Mouse (Mus musculus) lung, embryonic 15.5 days (tissue): ENCODE data around the gene Dzip1. TPM values are rescaled to one million over a fixed set of nuclear protein-coding genes. Genes with fewer than 3 reads are reported as not detected.
A peak's percentile ranks its signal among the peaks of the same experiment; 100 is the strongest.

Experiments
- ATAC-seq: fragments of 200-750 bp; cut with Nextera tagmentation; 2 replicates; pipeline ENCODE4 v1.8.0; 2017; ENCODE audit warnings: moderate number of reproducible peaks, borderline replicate concordance; ENCODE audit not compliant: low FRiP score, low TSS enrichment; ENCODE audit errors: extremely low read depth
- H3K27ac ChIP-seq: fragments of 300-500 bp; sonication (generic); 2 replicates; pipeline ENCODE4 v1.5.1; 2015; ENCODE audit warnings: moderate library complexity, mild to moderate bottlenecking, inconsistent platforms
- H3K27me3 ChIP-seq: fragments of 300-500 bp; sonication (generic); 2 replicates; pipeline ENCODE4 v1.6.1; 2015; ENCODE audit warnings: inconsistent platforms
- H3K36me3 ChIP-seq: fragments of 300-500 bp; sonication (generic); 2 replicates; pipeline ENCODE4 v1.6.1; 2015; ENCODE audit warnings: inconsistent platforms
- H3K4me1 ChIP-seq: fragments of 300-500 bp; sonication (generic); 2 replicates; pipeline ENCODE4 v1.6.1; 2015; ENCODE audit warnings: inconsistent platforms
- H3K4me2 ChIP-seq: fragments of 300-500 bp; sonication (generic); 2 replicates; pipeline ENCODE4 v1.6.1; 2015; ENCODE audit warnings: inconsistent platforms, mild to moderate bottlenecking, moderate library complexity
- H3K4me3 ChIP-seq: fragments of 300-500 bp; sonication (generic); 2 replicates; pipeline ENCODE4 v1.5.1; 2015; ENCODE audit warnings: mild to moderate bottlenecking, inconsistent platforms
- H3K9ac ChIP-seq: fragments of 300-500 bp; sonication (generic); 2 replicates; pipeline ENCODE4 v1.6.1; 2015; ENCODE audit warnings: inconsistent platforms
- H3K9me3 ChIP-seq: fragments of 300-500 bp; sonication (generic); 2 replicates; pipeline ENCODE4 v1.6.1; 2016; ENCODE audit warnings: inconsistent platforms
- WGBS: fragments of 180-500 bp; shearing (Covaris S2); methylation state at CpG from one replicate; pipeline ENCODE4 v1.1.7; 2015; 5-methylcytosine and 5-hydroxymethylcytosine counted together
- polyA plus RNA-seq: library from polyadenylated mRNA; unstranded; fragments of >200 nt; fragmentation: Nextera tagmentation; extraction: Ambion mirVana; gene quantifications from 2 replicates; pipeline ENCODE4 v1.2.1, GENCODE M21; 2015

Dzip1 gene
- polyA plus RNA-seq, 1 experiment from 2014 or later, result 18.2 TPM

DNA sequence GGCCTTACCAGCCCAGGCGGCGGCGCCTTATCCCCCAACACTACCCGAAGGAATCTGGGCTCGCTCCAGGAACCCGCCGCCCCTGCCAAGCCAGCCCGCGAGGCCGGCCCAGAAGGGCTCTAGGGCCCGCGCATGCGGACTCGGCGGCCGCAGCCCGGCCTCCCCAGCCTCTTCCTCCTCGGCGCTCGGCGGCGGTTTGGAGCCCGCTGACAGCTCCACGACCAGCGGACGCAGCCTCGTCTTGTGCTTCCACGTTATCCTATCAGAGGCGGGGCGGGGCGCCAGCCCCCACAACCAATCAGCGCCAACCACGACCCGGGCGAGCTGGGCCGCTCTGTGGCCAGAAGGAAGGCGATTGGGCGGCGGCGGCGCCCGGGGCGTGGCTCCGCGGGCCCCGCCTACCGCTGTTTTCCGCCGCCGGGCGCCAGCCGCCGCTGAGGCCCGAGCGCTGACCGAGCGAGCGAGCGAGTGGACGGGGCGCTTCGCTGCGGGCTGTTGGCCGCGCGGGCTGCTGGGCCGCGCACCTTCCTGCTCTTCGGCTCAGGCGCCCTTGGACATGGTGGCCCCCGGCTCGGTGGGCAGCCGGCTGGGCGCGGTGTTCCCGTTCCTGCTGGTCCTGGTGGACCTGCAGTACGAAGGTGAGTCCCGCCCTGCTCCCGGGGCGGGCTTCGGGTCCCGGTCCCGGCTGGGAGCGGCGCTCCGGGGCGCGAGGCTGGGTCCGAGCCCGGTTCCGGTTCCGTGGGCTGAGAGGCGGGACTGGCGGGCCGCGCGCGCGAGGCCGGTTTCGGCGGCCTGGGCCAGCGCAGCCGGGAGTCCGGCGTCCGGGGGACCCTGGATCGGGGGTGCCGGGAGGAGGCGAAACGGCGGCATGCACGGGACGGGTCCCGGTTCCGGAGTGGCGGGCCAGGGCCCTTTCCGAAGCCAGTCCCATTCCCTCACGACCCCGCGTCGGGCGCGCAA is 12.6 kb upstream of the Dzip1 start, which contains the start of gene Dnajc3:
TSS of gene Dnajc3 (plus strand) at position 444 of the 960 bp plus-strand sequence.
- Histone ChIP-seq H3K9ac (peak within 1 kb of the TSS; percentile 99), H3K27ac (peak within 1 kb of the TSS; percentile 94), H3K36me3 (no peaks in the 10 kb centered on the region), H3K9me3 (no peaks in the 10 kb centered on the region), H3K27me3 (no peaks in the 10 kb centered on the region), H3K4me1 (peaks cover 41% of the 10 kb centered on the region), H3K4me3 (peak within 1 kb of the TSS; percentile 100), H3K4me2 (peak within 1 kb of the TSS; percentile 60)
- ATAC-seq, result peak; percentile 99
- whole genome bisulfite sequencing, result under 1% methylated on average over 117 of the region's 124 CpGs

- Histone ChIP-seq H3K27me3 (no peaks in the 10 kb centered on the region), H3K27ac (peak overlapping the region; percentile 79), H3K9ac (peak overlapping the region; percentile 33; the same call in 1 of the 2 replicates), H3K9me3 (no peaks in the 10 kb centered on the region), H3K4me3 (peak overlapping the region; percentile 100), H3K36me3 (no peaks in the 10 kb centered on the region), H3K4me2 (peak overlapping the region; percentile 60), H3K4me1 (peaks cover 37% of the 10 kb centered on the region)
- ATAC-seq, result no peak; the same call in 1 of the 2 replicates
- 35% methylated on average over 4 of the region's 4 CpGs for WGBS
These were observed 11.7 kb upstream of the Dzip1 start for GRCm38 (mm10) chr14:118936952-118937351.

GRCm38 (mm10) chr14:118936236-118936635 is 11.0 kb upstream of the Dzip1 start:
- no peaks in the 10 kb centered on the region for H3K36me3 ChIP-seq
- H3K9ac ChIP-seq, result no peak overlapping the region
- H3K27me3 ChIP-seq, result no peaks in the 10 kb centered on the region
- H3K4me1 ChIP-seq, result peaks cover 33% of the 10 kb centered on the region
- no peaks in the 10 kb centered on the region for H3K9me3 ChIP-seq
- H3K4me2 ChIP-seq, result no peak overlapping the region
- no peak for ATAC-seq
- 54% methylated on average over 3 of the region's 3 CpGs for WGBS
- H3K27ac ChIP-seq, result no peak overlapping the region
- no peak overlapping the region for H3K4me3 ChIP-seq

GRCm38 (mm10) chr14:118934686-118935085 is 9.4 kb upstream of the Dzip1 start:
- H3K4me1 ChIP-seq, result peaks cover 19% of the 10 kb centered on the region
- no peak overlapping the region for H3K4me3 ChIP-seq
- 81% methylated on average over 9 of the region's 9 CpGs for WGBS
- no peak for ATAC-seq
- H3K27me3 ChIP-seq, result no peaks in the 10 kb centered on the region
- no peaks in the 10 kb centered on the region for H3K9me3 ChIP-seq
- no peak overlapping the region for H3K4me2 ChIP-seq
- H3K9ac ChIP-seq, result no peak overlapping the region
- no peaks in the 10 kb centered on the region for H3K36me3 ChIP-seq
- H3K27ac ChIP-seq, result no peak overlapping the region

DNA sequence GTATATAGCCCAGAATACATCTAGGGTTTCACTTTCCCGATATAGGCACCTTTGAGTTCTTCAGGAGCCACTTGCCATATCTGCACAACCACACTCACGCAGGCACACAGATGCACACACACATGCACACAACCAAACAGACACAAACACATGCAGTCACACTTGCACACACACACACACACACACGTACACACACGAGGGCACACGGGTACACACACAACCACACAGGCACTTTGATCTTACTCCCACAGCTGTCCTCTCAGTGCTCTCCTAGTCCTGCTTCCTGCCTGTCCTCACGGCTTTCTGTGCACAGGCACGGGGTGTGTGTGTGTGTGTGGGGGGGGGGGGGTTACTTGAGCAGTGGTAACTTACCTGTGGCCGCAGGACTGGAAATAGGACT is 7.7 kb upstream of the Dzip1 start:
- Histone ChIP-seq H3K4me1 (peaks cover 11% of the 10 kb centered on the region), H3K4me2 (no peak overlapping the region), H3K9ac (no peak overlapping the region), H3K4me3 (no peak overlapping the region), H3K27me3 (no peaks in the 10 kb centered on the region), H3K27ac (no peak overlapping the region), H3K9me3 (no peaks in the 10 kb centered on the region), H3K36me3 (no peaks in the 10 kb centered on the region)
- ATAC-seq, result no peak
- WGBS, result 59% methylated on average over 7 of the region's 8 CpGs

DNA sequence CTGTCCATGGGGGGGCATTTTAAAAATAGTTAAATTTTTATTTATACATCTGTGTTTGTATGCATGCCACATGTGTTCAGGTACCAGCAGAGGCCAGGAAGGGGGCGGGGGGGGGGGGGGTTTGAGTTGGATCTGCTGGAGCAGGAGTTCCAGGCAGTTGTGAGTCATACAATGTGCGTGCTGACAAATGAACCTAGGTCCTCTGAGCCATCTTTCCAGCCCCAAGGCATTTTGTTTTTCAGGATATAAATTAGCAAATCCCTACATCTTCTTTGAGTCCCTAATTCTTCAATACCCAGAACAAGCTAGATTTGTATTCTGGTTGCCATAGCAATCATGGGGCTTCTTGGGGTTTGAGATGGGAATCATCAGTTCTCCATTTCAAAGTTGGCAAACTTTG is 5.9 kb upstream of the Dzip1 start:
- Histone ChIP-seq H3K9ac (no peak overlapping the region), H3K27me3 (no peaks in the 10 kb centered on the region), H3K4me1 (0 out of 2 replicates have a peak, but pooled peaks cover 1% of the 10 kb centered on the region), H3K36me3 (no peaks in the 10 kb centered on the region), H3K9me3 (no peaks in the 10 kb centered on the region), H3K4me3 (no peak overlapping the region), H3K27ac (no peak overlapping the region), H3K4me2 (no peak overlapping the region)
- WGBS, result 65% methylated on average over 2 of the region's 2 CpGs
- ATAC-seq, result no peak

GRCm38 (mm10) chr14:118930777-118931176 is 5.5 kb upstream of the Dzip1 start:
- ATAC-seq, result no peak

GRCm38 (mm10) chr14:118929779-118930178 is 4.5 kb upstream of the Dzip1 start:
- Histone ChIP-seq H3K4me1 (peaks cover 10% of the 10 kb centered on the region), H3K27me3 (no peaks in the 10 kb centered on the region), H3K27ac (no peak overlapping the region), H3K9me3 (no peaks in the 10 kb centered on the region), H3K4me3 (no peak overlapping the region), H3K4me2 (no peak overlapping the region), H3K36me3 (no peaks in the 10 kb centered on the region), H3K9ac (no peak overlapping the region)
- WGBS, result 67% methylated on average over 2 of the region's 2 CpGs
- ATAC-seq, result no peak

More at GRCm38 (mm10) chr14:118930777-118931176, 5.5 kb upstream of the Dzip1 start:
- Histone ChIP-seq H3K36me3 (no peaks in the 10 kb centered on the region), H3K4me3 (no peak overlapping the region), H3K4me2 (no peak overlapping the region), H3K9me3 (no peaks in the 10 kb centered on the region), H3K27ac (no peak overlapping the region), H3K4me1 (peaks cover 4% of the 10 kb centered on the region; the same call in 1 of the 2 replicates), H3K27me3 (no peaks in the 10 kb centered on the region), H3K9ac (no peak overlapping the region)
- WGBS, result 70% methylated on average over 2 of the region's 2 CpGs

DNA sequence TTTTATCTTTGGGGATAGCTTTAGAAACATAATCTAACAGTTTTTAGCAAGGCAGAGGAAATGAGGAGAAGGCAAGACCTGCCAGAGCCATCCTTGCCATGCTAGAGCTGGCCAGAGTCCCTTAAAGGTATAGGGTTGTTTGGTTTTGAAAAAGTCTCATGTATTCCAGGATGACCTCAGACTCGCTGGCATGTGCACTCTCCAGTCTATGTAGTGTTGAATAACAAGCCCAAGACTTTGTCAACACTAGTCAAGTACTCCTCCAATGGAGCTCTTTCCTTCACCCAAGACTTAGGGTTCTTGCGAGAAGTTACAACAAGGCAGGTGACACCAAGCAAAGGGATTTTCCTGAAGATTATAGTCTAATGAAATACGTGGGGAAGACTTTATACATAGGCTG is 3.3 kb upstream of the Dzip1 start:
- ATAC-seq, result no peak
- no peak overlapping the region for H3K4me3 ChIP-seq
- no peak overlapping the region for H3K27ac ChIP-seq
- H3K4me2 ChIP-seq, result no peak overlapping the region
- no peaks in the 10 kb centered on the region for H3K9me3 ChIP-seq
- peaks cover 21% of the 10 kb centered on the region for H3K4me1 ChIP-seq
- WGBS, result 60% methylated on average over 3 of the region's 3 CpGs
- H3K27me3 ChIP-seq, result no peaks in the 10 kb centered on the region
- H3K36me3 ChIP-seq, result no peaks in the 10 kb centered on the region
- no peak overlapping the region for H3K9ac ChIP-seq

- no peaks in the 10 kb centered on the region for H3K9me3 ChIP-seq
- 2% methylated on average over 47 of the region's 47 CpGs for WGBS
- peak overlapping the region; percentile 92 for H3K4me2 ChIP-seq
- H3K36me3 ChIP-seq, result no peaks in the 10 kb centered on the region; the same call in 1 of the 2 replicates
- peak overlapping the region; percentile 10; the same call in 1 of the 2 replicates for H3K9ac ChIP-seq
- ATAC-seq, result peak; percentile 56
- H3K4me3 ChIP-seq, result peak overlapping the region; percentile 32
- H3K4me1 ChIP-seq, result peaks cover 46% of the 10 kb centered on the region
- peaks cover 8% of the 10 kb centered on the region; the same call in 1 of the 2 replicates for H3K27me3 ChIP-seq
- H3K27ac ChIP-seq, result no peak overlapping the region
These were observed 2.5 kb downstream of the Dzip1 start for GRCm38 (mm10) chr14:118922667-118923184.

DNA sequence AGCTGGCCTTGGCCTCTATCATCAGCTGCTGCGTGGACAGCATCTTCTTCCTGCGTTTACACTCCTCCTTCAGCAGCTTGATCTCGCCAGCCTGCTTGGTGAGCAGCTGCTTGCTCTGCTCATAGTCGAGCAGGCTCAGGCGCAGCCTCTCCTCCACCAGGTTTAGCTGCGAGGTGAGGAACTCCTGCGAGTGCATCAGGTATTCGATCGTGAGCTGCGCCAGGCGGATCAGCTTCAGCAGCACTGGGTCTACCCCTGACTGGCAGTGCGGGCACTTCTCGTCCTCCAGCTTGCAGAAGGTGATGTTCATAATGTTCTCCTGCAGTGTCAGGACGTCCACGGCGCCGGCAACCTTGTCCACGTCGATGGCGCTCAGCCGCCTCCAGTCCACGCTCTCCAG is 3.0 kb downstream of the Dzip1 start:
- peaks cover 8% of the 10 kb centered on the region; the same call in 1 of the 2 replicates for H3K27me3 ChIP-seq
- H3K9ac ChIP-seq, result peak overlapping the region; percentile 10; the same call in 1 of the 2 replicates
- H3K27ac ChIP-seq, result no peak overlapping the region
- 20% methylated on average over 22 of the region's 22 CpGs for WGBS
- H3K36me3 ChIP-seq, result no peaks in the 10 kb centered on the region; the same call in 1 of the 2 replicates
- H3K9me3 ChIP-seq, result no peaks in the 10 kb centered on the region
- H3K4me3 ChIP-seq, result peak overlapping the region; percentile 32
- H3K4me1 ChIP-seq, result peaks cover 46% of the 10 kb centered on the region
- H3K4me2 ChIP-seq, result peak overlapping the region; percentile 92
- ATAC-seq, result no peak

DNA sequence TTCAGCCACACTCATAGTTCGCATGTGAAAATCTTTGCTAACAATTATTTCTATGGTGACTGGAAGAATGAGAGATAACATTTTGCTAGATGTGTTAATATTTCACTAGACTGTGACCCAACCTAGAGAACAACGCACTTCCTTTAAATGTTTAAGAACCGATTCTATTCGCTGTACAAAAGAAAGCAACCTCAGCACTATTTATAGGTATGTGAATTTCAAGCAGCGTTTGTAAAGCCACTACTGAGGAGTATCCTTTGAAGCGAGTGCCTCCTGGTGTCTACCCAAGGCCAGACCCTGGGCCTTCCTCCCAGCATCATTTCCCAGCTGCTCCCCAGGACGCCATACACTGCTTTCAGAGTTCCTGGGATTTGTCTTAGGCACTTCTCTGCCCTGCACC is 4.6 kb downstream of the Dzip1 start:
- Histone ChIP-seq H3K4me1 (peaks cover 41% of the 10 kb centered on the region), H3K4me3 (no peak overlapping the region), H3K27me3 (peaks cover 8% of the 10 kb centered on the region; the same call in 1 of the 2 replicates), H3K9ac (no peak overlapping the region), H3K9me3 (no peaks in the 10 kb centered on the region), H3K27ac (no peak overlapping the region), H3K4me2 (no peak overlapping the region), H3K36me3 (peaks cover 4% of the 10 kb centered on the region; the same call in 1 of the 2 replicates)
- ATAC-seq, result no peak
- WGBS, result 33% methylated on average over 7 of the region's 7 CpGs
